Mouse (Mus musculus) myocyte (in vitro differentiated cells): Measurements from ENCODE around the gene Gjc1.

Source experiments
- MAX ChIP-seq: IDR thresholded peaks from one replicate; pipeline ENCODE4 v1.6.1; 2011; ENCODE audit warnings: low read depth, mild to moderate bottlenecking, control low read depth
- MYOG ChIP-seq, 3 experiments: IDR thresholded peaks; one replicate each; pipeline ENCODE4 v1.6.1; 2011; ENCODE audit warnings: control low read depth in 2 of 3, low read depth in 2 of 3, mild to moderate bottlenecking in 2 of 3; ENCODE audit not compliant: insufficient read length in 2 of 3, control insufficient read depth in 1 of 3, insufficient read depth in 1 of 3
- POLR2A ChIP-seq: IDR thresholded peaks from one replicate; pipeline ENCODE4 v1.6.1; 2011; ENCODE audit warnings: low read depth, mild to moderate bottlenecking, control low read depth, moderate library complexity; ENCODE audit not compliant: insufficient read length
- SRF ChIP-seq: IDR thresholded peaks from one replicate; pipeline ENCODE4 v1.6.1; 2011; ENCODE audit warnings: low read depth; ENCODE audit not compliant: control insufficient read depth, insufficient read length
- TCF3 ChIP-seq: IDR thresholded peaks from one replicate; pipeline ENCODE4 v1.6.1; 2011; ENCODE audit warnings: low read depth, control low read depth; ENCODE audit not compliant: insufficient read length
- USF1 ChIP-seq: IDR thresholded peaks from one replicate; pipeline ENCODE4 v1.6.1; 2011; ENCODE audit warnings: low read depth, mild to moderate bottlenecking, control low read depth, moderate library complexity

DNA sequence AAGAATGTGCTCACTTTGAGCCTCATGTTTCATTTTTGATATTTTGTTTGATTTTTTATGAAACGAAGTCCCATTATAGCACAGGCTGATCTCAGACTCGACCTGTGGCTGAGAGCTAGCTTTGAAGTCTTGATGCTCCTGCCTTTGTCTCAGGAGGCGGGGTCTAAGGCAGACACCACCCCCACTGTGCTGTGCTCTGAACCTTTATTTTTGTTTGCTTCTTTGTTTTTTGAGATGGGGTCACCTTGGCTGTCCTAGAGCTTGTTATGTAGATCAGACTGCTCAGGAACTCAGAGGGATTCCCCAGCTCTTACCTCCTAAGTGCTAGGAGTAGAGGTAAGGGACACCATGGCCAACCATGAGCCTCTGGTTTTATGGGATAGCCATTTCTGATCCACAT lies 932 bp upstream of the Gjc1 start:
- no peak for TF ChIP-seq POLR2A
- no peak for TF ChIP-seq SRF
- TF ChIP-seq MYOG (IDR thresholded peaks at IDR 0.05; ENCODE audit: control insufficient read depth in 1 of 3, insufficient read depth in 1 of 3, insufficient read length in 2 of 3, low read depth in 2 of 3), result no peak
- TF ChIP-seq MAX, result no peak
- no peak for TF ChIP-seq USF1
- TF ChIP-seq TCF3, result no peak
